Mouse (Mus musculus) lung, embryonic 15.5 days (tissue): Measurements from ENCODE around the gene Ahr. TPM values are rescaled to one million over a fixed set of nuclear protein-coding genes. Genes with fewer than 3 reads are reported as not detected.

Experiments used
- ATAC-seq: fragments of 200-750 bp; cut with Nextera tagmentation; 2 replicates; pipeline ENCODE4 v1.8.0; 2017; ENCODE audit warnings: moderate number of reproducible peaks, borderline replicate concordance; ENCODE audit not compliant: low FRiP score, low TSS enrichment; ENCODE audit errors: extremely low read depth
- H3K27ac ChIP-seq: fragments of 300-500 bp; sonication (generic); 2 replicates; pipeline ENCODE4 v1.5.1; 2015; ENCODE audit warnings: moderate library complexity, mild to moderate bottlenecking, inconsistent platforms
- H3K27me3 ChIP-seq: fragments of 300-500 bp; sonication (generic); 2 replicates; pipeline ENCODE4 v1.6.1; 2015; ENCODE audit warnings: inconsistent platforms
- H3K36me3 ChIP-seq: fragments of 300-500 bp; sonication (generic); 2 replicates; pipeline ENCODE4 v1.6.1; 2015; ENCODE audit warnings: inconsistent platforms
- H3K4me1 ChIP-seq: fragments of 300-500 bp; sonication (generic); 2 replicates; pipeline ENCODE4 v1.6.1; 2015; ENCODE audit warnings: inconsistent platforms
- H3K4me2 ChIP-seq: fragments of 300-500 bp; sonication (generic); 2 replicates; pipeline ENCODE4 v1.6.1; 2015; ENCODE audit warnings: inconsistent platforms, mild to moderate bottlenecking, moderate library complexity
- H3K4me3 ChIP-seq: fragments of 300-500 bp; sonication (generic); 2 replicates; pipeline ENCODE4 v1.5.1; 2015; ENCODE audit warnings: mild to moderate bottlenecking, inconsistent platforms
- H3K9ac ChIP-seq: fragments of 300-500 bp; sonication (generic); 2 replicates; pipeline ENCODE4 v1.6.1; 2015; ENCODE audit warnings: inconsistent platforms
- H3K9me3 ChIP-seq: fragments of 300-500 bp; sonication (generic); 2 replicates; pipeline ENCODE4 v1.6.1; 2016; ENCODE audit warnings: inconsistent platforms
- WGBS: fragments of 180-500 bp; shearing (Covaris S2); methylation state at CpG from one replicate; pipeline ENCODE4 v1.1.7; 2015; 5-methylcytosine and 5-hydroxymethylcytosine counted together
- polyA plus RNA-seq: library from polyadenylated mRNA; unstranded; fragments of >200 nt; fragmentation: Nextera tagmentation; extraction: Ambion mirVana; gene quantifications from 2 replicates; pipeline ENCODE4 v1.2.1, GENCODE M21; 2015

The Ahr gene
- polyA plus RNA-seq, result 19.9 and 23.5 TPM in 2 replicates

GRCm38 (mm10) chr12:35534754-35535236 is at the start of gene Ahr:
Gene Ahr (minus strand): TSS chr12:35535038.
- Histone ChIP-seq H3K4me1 (peaks cover 6% of the 10 kb centered on the region; the same call in 1 of the 2 replicates), H3K27me3 (no peaks in the 10 kb centered on the region), H3K9me3 (no peaks in the 10 kb centered on the region), H3K9ac (peak within 1 kb of the TSS; percentile 77), H3K4me3 (peak within 1 kb of the TSS; percentile 81), H3K4me2 (peak within 1 kb of the TSS; percentile 99), H3K27ac (peak within 1 kb of the TSS; percentile 81), H3K36me3 (no peaks in the 10 kb centered on the region)
- under 1% methylated on average over 35 of the region's 52 CpGs for WGBS
- ATAC-seq, result peak; percentile 97

- 55% methylated on average over 4 of the region's 4 CpGs for WGBS
- no peak for ATAC-seq
- H3K9me3 ChIP-seq, result no peaks in the 10 kb centered on the region
Observed at GRCm38 (mm10) chr12:35578826-35579225, 44.0 kb upstream of the Ahr start.

GRCm38 (mm10) chr12:35576107-35576506 is 41.3 kb upstream of the Ahr start:
- Histone ChIP-seq H3K4me1 (0 out of 2 replicates have a peak, but pooled peaks cover 3% of the 10 kb centered on the region), H3K4me3 (no peak overlapping the region), H3K27ac (no peak overlapping the region), H3K9ac (no peak overlapping the region), H3K27me3 (no peaks in the 10 kb centered on the region), H3K4me2 (no peak overlapping the region), H3K9me3 (no peaks in the 10 kb centered on the region), H3K36me3 (no peaks in the 10 kb centered on the region)
- ATAC-seq, result no peak
- 68% methylated on average over 4 of the region's 4 CpGs for WGBS

More at GRCm38 (mm10) chr12:35578826-35579225, 44.0 kb upstream of the Ahr start:
- Histone ChIP-seq H3K36me3 (no peaks in the 10 kb centered on the region), H3K9ac (no peak overlapping the region), H3K27me3 (no peaks in the 10 kb centered on the region), H3K27ac (no peak overlapping the region), H3K4me2 (no peak overlapping the region), H3K4me3 (no peak overlapping the region), H3K4me1 (0 out of 2 replicates have a peak, but pooled peaks cover 3% of the 10 kb centered on the region)

GRCm38 (mm10) chr12:35573713-35574112 is 38.9 kb upstream of the Ahr start:
- ATAC-seq, result no peak
- H3K36me3 ChIP-seq, result no peaks in the 10 kb centered on the region
- WGBS, result 26% methylated on average over 2 of the region's 2 CpGs
- H3K9me3 ChIP-seq, result no peaks in the 10 kb centered on the region
- H3K4me2 ChIP-seq, result no peak overlapping the region
- H3K27ac ChIP-seq, result no peak overlapping the region
- H3K4me3 ChIP-seq, result no peak overlapping the region
- H3K4me1 ChIP-seq, result 0 out of 2 replicates have a peak, but pooled peaks cover 3% of the 10 kb centered on the region
- H3K9ac ChIP-seq, result no peak overlapping the region
- H3K27me3 ChIP-seq, result no peaks in the 10 kb centered on the region

GRCm38 (mm10) chr12:35562826-35563225 is 28.0 kb upstream of the Ahr start:
- no peaks in the 10 kb centered on the region for H3K27me3 ChIP-seq
- 74% methylated on average over 3 of the region's 3 CpGs for WGBS
- H3K9ac ChIP-seq, result no peak overlapping the region

GRCm38 (mm10) chr12:35558868-35559267 is 24.0 kb upstream of the Ahr start:
- Histone ChIP-seq H3K9ac (no peak overlapping the region), H3K4me1 (no peaks in the 10 kb centered on the region), H3K36me3 (no peaks in the 10 kb centered on the region), H3K4me2 (no peak overlapping the region), H3K4me3 (no peak overlapping the region), H3K27ac (no peak overlapping the region), H3K9me3 (no peaks in the 10 kb centered on the region), H3K27me3 (no peaks in the 10 kb centered on the region)
- WGBS, result 78% methylated on average over 2 of the region's 2 CpGs
- ATAC-seq, result no peak

More at GRCm38 (mm10) chr12:35562826-35563225, 28.0 kb upstream of the Ahr start:
- Histone ChIP-seq H3K36me3 (no peaks in the 10 kb centered on the region), H3K4me2 (no peak overlapping the region), H3K4me3 (no peak overlapping the region), H3K4me1 (no peaks in the 10 kb centered on the region), H3K9me3 (no peaks in the 10 kb centered on the region), H3K27ac (no peak overlapping the region)
- no peak for ATAC-seq

- Histone ChIP-seq H3K4me3 (no peak overlapping the region), H3K36me3 (no peaks in the 10 kb centered on the region), H3K4me2 (no peak overlapping the region), H3K9ac (no peak overlapping the region), H3K4me1 (no peaks in the 10 kb centered on the region), H3K9me3 (no peaks in the 10 kb centered on the region), H3K27ac (no peak overlapping the region), H3K27me3 (no peaks in the 10 kb centered on the region)
- ATAC-seq, result no peak
- WGBS, result 71% methylated on average over 6 of the region's 6 CpGs
Observed at GRCm38 (mm10) chr12:35555925-35556324, 21.1 kb upstream of the Ahr start.

GRCm38 (mm10) chr12:35554309-35554708 is 19.5 kb upstream of the Ahr start:
- Histone ChIP-seq H3K9me3 (no peaks in the 10 kb centered on the region), H3K4me2 (no peak overlapping the region), H3K4me3 (no peak overlapping the region), H3K27me3 (no peaks in the 10 kb centered on the region), H3K36me3 (no peaks in the 10 kb centered on the region), H3K9ac (no peak overlapping the region), H3K4me1 (no peaks in the 10 kb centered on the region), H3K27ac (no peak overlapping the region)
- 83% methylated on average over 4 of the region's 4 CpGs for WGBS
- no peak for ATAC-seq

GRCm38 (mm10) chr12:35553174-35553573 is 18.3 kb upstream of the Ahr start:
- Histone ChIP-seq H3K9ac (no peak overlapping the region), H3K4me3 (no peak overlapping the region), H3K27me3 (no peaks in the 10 kb centered on the region), H3K9me3 (no peaks in the 10 kb centered on the region), H3K36me3 (no peaks in the 10 kb centered on the region), H3K4me2 (no peak overlapping the region), H3K27ac (no peak overlapping the region), H3K4me1 (no peaks in the 10 kb centered on the region)
- no peak for ATAC-seq
- 52% methylated on average over 3 of the region's 3 CpGs for WGBS

- H3K27ac ChIP-seq, result no peak overlapping the region
- no peaks in the 10 kb centered on the region for H3K27me3 ChIP-seq
- no peaks in the 10 kb centered on the region for H3K4me1 ChIP-seq
- no peak overlapping the region for H3K4me2 ChIP-seq
- no peak overlapping the region for H3K9ac ChIP-seq
- no peaks in the 10 kb centered on the region for H3K9me3 ChIP-seq
- no peak overlapping the region for H3K4me3 ChIP-seq
- no peaks in the 10 kb centered on the region for H3K36me3 ChIP-seq
- ATAC-seq, result no peak
Observed at GRCm38 (mm10) chr12:35550299-35550698, 15.5 kb upstream of the Ahr start.

- Histone ChIP-seq H3K4me2 (no peak overlapping the region), H3K4me1 (no peaks in the 10 kb centered on the region; the same call in 1 of the 2 replicates), H3K9ac (no peak overlapping the region), H3K4me3 (no peak overlapping the region), H3K27me3 (no peaks in the 10 kb centered on the region), H3K36me3 (no peaks in the 10 kb centered on the region), H3K9me3 (no peaks in the 10 kb centered on the region), H3K27ac (no peak overlapping the region)
- WGBS, result 45% methylated on average over 3 of the region's 3 CpGs
- ATAC-seq, result no peak
Observed at GRCm38 (mm10) chr12:35542836-35543235, 8.0 kb upstream of the Ahr start.

GRCm38 (mm10) chr12:35538843-35539242 is 4.0 kb upstream of the Ahr start:
- no peaks in the 10 kb centered on the region for H3K36me3 ChIP-seq
- H3K9ac ChIP-seq, result no peak overlapping the region
- 47% methylated on average over 3 of the region's 3 CpGs for WGBS
- no peaks in the 10 kb centered on the region for H3K27me3 ChIP-seq
- no peak overlapping the region for H3K4me2 ChIP-seq
- peaks cover 3% of the 10 kb centered on the region; the same call in 1 of the 2 replicates for H3K4me1 ChIP-seq
- no peak overlapping the region for H3K4me3 ChIP-seq
- no peak overlapping the region for H3K27ac ChIP-seq
- ATAC-seq, result no peak
- H3K9me3 ChIP-seq, result no peaks in the 10 kb centered on the region
